Mouse (Mus musculus) cortical plate, adult 2 months (tissue): ENCODE data around the gene Acan.

Source experiments
- CTCF ChIP-seq: fragments of 200-500 bp; IDR thresholded peaks from 2 replicates; pipeline ENCODE4 v1.5.1; 2011; ENCODE audit warnings: mild to moderate bottlenecking, control low read depth, low read length; ENCODE audit not compliant: insufficient read depth; ENCODE audit errors: extremely low read depth
- POLR2A ChIP-seq: fragments of 200-500 bp; IDR thresholded peaks from 2 replicates; pipeline ENCODE4 v1.6.1; 2011; ENCODE audit warnings: mild to moderate bottlenecking, low read length, control low read depth; ENCODE audit not compliant: insufficient read depth; ENCODE audit errors: extremely low read depth

DNA sequence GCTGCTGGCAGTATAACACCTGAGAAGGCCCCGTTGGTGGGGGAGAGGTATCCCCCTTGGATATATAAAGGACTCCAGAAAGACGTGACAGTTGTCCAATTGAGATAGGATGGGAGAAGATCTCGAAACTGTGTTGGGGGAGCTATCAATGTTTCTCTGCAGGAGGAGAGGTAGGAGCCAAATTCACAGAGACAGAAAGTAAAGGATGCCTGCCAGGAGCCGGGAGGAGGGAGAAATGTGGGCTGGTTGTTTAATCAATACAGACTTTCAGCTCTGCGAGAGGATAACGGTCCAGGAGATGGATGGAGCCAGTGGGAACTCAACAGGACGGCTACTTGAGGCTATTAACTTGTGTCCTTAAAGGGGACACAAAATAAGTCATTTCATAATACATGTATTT, 14.2 kb downstream of the Acan start:
- TF ChIP-seq CTCF: no peak
- TF ChIP-seq POLR2A: no peak
